Mouse (Mus musculus) forebrain, postnatal 0 days (tissue): ENCODE data around the gene Sertad2. TPM values are rescaled to one million over a fixed set of nuclear protein-coding genes. Genes with fewer than 3 reads are reported as not detected.
A peak's percentile ranks its signal among the peaks of the same experiment; 100 is the strongest.

Experiments used
- ATAC-seq: fragments of 200-750 bp; cut with Nextera tagmentation; 2 replicates; pipeline ENCODE4 v1.8.0; 2017; ENCODE audit warnings: mild to moderate bottlenecking, moderate library complexity
- DNase-seq: peaks from one replicate; pipeline ENCODE4 v3.0.0-alpha.2; 2015
- H3K27ac ChIP-seq: fragments of 300-500 bp; sonication (generic); 2 replicates; pipeline ENCODE4 v1.5.1; 2014; ENCODE audit warnings: low read depth, mild to moderate bottlenecking, antibody characterized with exemption, low read length, moderate library complexity, mixed read lengths
- H3K27me3 ChIP-seq: fragments of 300-500 bp; sonication (generic); 2 replicates; pipeline ENCODE4 v1.6.1; 2014; ENCODE audit warnings: mild to moderate bottlenecking, low read length, mixed read lengths; ENCODE audit not compliant: insufficient read depth
- H3K36me3 ChIP-seq: fragments of 300-500 bp; sonication (generic); 2 replicates; pipeline ENCODE4 v1.6.1; 2014; ENCODE audit warnings: mild to moderate bottlenecking, moderate library complexity; ENCODE audit not compliant: insufficient read depth
- H3K4me1 ChIP-seq: fragments of 300-500 bp; sonication (generic); 2 replicates; pipeline ENCODE4 v1.6.1; 2014; ENCODE audit warnings: antibody characterized with exemption; ENCODE audit not compliant: insufficient read depth
- H3K4me2 ChIP-seq: fragments of 300-500 bp; sonication (generic); 2 replicates; pipeline ENCODE4 v1.6.1; 2014; ENCODE audit warnings: low read depth, mild to moderate bottlenecking, moderate library complexity
- H3K4me3 ChIP-seq: fragments of 300-500 bp; sonication (generic); 2 replicates; pipeline ENCODE4 v1.5.1; 2014; ENCODE audit warnings: low read depth, low read length, mixed read lengths
- H3K9ac ChIP-seq: fragments of 300-500 bp; sonication (generic); 2 replicates; pipeline ENCODE4 v1.6.1; 2014; ENCODE audit warnings: mild to moderate bottlenecking
- H3K9me3 ChIP-seq: fragments of 300-500 bp; sonication (generic); 2 replicates; pipeline ENCODE4 v1.6.1; 2016; ENCODE audit warnings: low read length
- CTCF ChIP-seq: sonication (generic); IDR thresholded peaks from 2 replicates; pipeline ENCODE4 v1.5.1; 2016; ENCODE audit warnings: antibody characterized with exemption, control low read depth, low read depth
- WGBS: fragments of 180-500 bp; shearing (Covaris S2); extraction: QIAGEN DNeasy Blood & Tissue Kit; methylation state at CpG from one replicate; pipeline ENCODE4 v1.1.7; 2014; 5-methylcytosine and 5-hydroxymethylcytosine counted together
- polyA plus RNA-seq: library from polyadenylated mRNA; unstranded; fragments of >200 nt; fragmentation: Nextera tagmentation; extraction: Ambion mirVana; gene quantifications from 2 replicates; pipeline ENCODE4 v1.2.1, GENCODE M21; 2015
- total RNA-seq: library from RNA; depleted of rRNA; stranded (reverse); fragments of >200 nt; gene quantifications from 2 replicates; pipeline ENCODE4 v1.2.3, GENCODE M21; 2014

Sertad2 gene
- total and polyA plus RNA-seq, 2 experiments from 2014 or later: 14.8 to 38.3 TPM

DNA sequence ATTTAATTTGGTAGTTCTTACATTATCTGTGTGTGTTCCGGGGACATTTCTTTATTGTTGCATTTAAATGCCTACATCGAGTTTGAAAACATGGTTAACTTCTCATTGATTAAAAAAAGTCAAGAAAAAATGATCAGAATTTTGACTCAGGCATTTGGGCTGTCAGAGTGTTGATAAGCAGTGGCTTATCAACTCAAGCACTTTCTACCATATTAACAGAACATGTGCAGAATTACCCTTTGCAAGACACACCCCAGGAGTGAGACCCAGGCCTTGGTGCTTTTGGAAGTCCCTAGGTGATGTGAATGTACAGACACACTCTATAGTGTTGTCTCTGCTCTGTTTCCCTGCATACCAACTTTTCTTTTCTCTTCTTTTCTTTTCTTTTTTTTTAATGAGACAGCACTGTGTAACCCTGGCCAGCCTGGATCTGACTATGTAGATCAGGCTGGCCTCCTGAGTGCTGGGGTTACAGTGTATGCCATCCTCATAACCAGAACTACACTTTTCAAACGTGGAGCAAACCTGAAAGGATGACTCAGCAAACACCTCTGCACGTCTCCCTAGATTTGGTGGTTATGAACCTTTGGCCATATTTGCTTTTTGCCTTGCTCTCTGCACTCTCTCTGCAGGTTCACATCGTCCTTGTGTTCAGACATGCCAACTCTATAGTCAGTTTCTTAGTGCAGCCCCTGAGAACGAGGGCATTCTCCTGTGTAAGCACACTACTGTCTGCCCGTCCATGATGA, 13.3 kb downstream of the Sertad2 start:
- Histone ChIP-seq H3K4me1 (no peaks in the 10 kb centered on the region), H3K4me3 (no peak overlapping the region), H3K9ac (no peak overlapping the region), H3K9me3 (no peaks in the 10 kb centered on the region), H3K27ac (no peak overlapping the region), H3K4me2 (no peak overlapping the region), H3K36me3 (no peaks in the 10 kb centered on the region), H3K27me3 (no peaks in the 10 kb centered on the region)
- no peak for ATAC-seq
- no peak for TF ChIP-seq CTCF
- no peak for DNase-seq
- WGBS: 83% methylated on average over 7 of the region's 7 CpGs

DNA sequence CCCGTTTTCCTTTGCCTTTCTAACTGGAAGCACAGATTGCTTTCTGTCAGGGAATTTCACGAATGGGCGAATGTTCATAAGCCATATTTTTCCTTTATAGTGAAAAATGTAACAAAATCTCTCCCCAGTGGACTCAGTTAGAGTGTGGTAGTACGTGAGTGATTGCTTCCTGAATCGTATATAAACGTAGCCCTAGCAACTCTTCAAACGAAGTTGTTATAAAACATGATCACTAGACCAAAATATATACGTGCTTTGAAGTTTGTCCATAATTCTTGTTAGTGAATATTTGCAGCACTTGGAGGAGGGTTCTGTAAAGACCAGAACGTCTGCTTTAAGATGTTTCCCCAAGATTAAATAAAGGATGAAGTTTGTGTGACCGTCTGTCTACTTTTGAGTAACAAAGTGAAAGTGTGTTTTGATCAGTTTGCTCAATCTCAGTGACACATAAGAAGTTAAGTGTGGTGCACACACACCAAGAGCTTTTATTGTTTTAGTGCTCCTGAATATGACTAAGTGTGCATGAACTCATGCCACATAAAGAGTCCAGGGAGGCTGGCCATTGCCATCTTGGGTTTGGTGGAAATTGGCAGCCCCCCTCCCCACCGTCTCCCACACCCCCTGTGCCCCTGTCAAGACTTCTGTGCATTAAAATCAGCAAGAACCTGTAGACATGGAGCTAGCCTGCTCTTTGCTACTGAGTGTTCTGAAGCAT, 16.3 kb downstream of the Sertad2 start:
- Histone ChIP-seq H3K27ac (no peak overlapping the region), H3K4me2 (no peak overlapping the region), H3K9ac (no peak overlapping the region), H3K4me3 (no peak overlapping the region), H3K36me3 (no peaks in the 10 kb centered on the region), H3K27me3 (no peaks in the 10 kb centered on the region), H3K9me3 (no peaks in the 10 kb centered on the region), H3K4me1 (no peaks in the 10 kb centered on the region)
- TF ChIP-seq CTCF: no peak
- ATAC-seq (no peak), DNase-seq (no peak)
- WGBS: 67% methylated on average over 11 of the region's 11 CpGs

DNA sequence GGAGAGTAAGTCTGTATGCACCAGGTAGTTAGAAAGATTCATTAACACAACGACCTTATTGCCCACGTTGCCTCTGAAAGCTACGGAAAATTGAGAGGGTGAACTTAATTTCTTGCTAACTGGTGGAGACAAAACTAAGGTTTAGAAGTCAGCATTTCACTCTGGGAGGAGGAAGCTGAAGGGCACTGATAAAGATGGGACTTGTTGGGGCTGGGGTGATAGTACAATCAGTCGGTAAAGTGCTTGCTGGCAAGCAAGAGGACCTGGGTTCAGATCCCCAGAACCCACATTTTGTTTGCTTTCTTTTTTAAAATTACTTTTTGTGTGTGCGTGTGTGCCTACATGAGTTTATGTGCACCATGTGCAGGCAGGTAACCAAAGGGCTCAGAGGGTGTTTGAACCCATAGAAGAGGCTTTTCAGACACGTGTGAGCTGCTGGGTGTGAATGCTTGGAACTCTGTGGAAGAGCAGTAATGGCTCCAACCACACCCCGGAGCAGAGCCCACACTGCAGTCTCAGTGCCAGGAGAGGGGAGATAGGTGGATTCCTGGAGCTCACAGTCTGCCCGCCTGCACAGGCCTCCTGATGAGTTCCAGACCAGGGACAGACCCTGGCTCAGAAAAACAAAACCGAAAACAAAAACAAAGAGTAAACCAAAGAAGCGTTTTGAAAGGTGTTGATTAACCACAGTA, 17.0 kb downstream of the Sertad2 start:
- Histone ChIP-seq H3K36me3 (no peaks in the 10 kb centered on the region), H3K9ac (no peak overlapping the region), H3K4me3 (no peak overlapping the region), H3K27me3 (no peaks in the 10 kb centered on the region), H3K4me1 (no peaks in the 10 kb centered on the region), H3K27ac (no peak overlapping the region), H3K9me3 (no peaks in the 10 kb centered on the region), H3K4me2 (no peak overlapping the region)
- DNase-seq (no peak), ATAC-seq (no peak)
- 70% methylated on average over 10 of the region's 10 CpGs for WGBS
- TF ChIP-seq CTCF: no peak

DNA sequence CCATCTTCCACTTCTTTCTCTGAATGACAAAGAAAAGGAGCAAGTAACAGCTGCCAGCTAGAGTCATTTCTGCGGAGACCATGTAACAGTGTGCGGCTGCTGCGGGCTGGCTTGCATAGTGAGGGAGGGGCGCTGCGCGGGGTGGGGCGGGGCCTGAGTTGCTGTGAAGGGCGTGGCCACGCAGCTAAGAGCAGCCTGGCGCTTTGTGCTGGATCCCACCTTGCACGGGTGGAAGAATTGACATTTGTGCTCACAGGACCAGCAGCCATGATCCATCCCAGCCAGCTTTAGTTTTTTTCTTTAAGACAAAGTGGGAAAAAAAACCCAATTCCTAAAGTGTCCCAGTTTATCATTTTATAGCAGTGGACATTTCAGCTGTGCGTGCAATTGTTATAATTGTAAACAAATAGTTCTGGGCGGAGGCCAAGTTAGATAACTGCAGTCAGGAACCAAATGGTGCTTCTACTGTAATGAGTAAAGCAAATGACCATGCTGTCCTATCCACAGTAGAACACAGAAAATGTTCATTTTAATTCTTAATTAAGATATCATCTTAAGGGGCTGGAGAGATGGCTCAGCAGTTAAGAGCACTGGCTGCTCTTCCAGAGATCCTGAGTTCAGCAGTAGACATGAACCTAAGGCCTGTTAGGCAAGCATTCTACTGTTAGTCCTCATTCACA, 18.4 kb downstream of the Sertad2 start:
- ATAC-seq: peak; percentile 97
- TF ChIP-seq CTCF: no peak
- Histone ChIP-seq H3K9ac (peak overlapping the region; percentile 33), H3K36me3 (no peaks in the 10 kb centered on the region), H3K27ac (no peak overlapping the region), H3K4me3 (peak overlapping the region; percentile 28), H3K27me3 (no peaks in the 10 kb centered on the region), H3K9me3 (no peaks in the 10 kb centered on the region), H3K4me1 (no peaks in the 10 kb centered on the region), H3K4me2 (peak overlapping the region; percentile 52)
- 4% methylated on average over 13 of the region's 13 CpGs for WGBS
- DNase-seq: peak; percentile 78

DNA sequence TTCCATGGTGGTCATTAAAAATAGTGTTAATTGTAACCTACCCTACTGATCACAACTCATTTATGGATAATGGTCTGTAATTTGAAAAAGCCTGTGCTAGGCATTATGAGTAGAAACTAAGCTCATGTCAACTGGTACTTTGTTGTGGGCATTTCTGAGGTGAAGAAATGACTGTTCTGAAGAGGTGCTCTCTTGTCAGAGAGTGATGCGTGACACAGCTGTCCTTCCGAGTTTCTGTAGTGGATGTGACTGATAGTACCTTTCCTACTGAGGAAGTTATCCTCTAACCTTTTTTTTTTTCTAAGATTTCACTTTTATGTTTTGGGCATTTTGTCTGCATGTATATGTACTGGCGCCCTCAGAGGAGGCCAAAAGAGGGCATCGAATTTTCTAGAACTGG, 22.0 kb downstream of the Sertad2 start:
- Histone ChIP-seq H3K27ac (no peak overlapping the region), H3K4me3 (no peak overlapping the region), H3K36me3 (no peaks in the 10 kb centered on the region), H3K27me3 (no peaks in the 10 kb centered on the region), H3K9ac (no peak overlapping the region), H3K4me2 (no peak overlapping the region), H3K4me1 (no peaks in the 10 kb centered on the region), H3K9me3 (no peaks in the 10 kb centered on the region)
- DNase-seq (no peak), ATAC-seq (no peak)
- TF ChIP-seq CTCF: no peak
- 91% methylated on average over 4 of the region's 4 CpGs for WGBS

DNA sequence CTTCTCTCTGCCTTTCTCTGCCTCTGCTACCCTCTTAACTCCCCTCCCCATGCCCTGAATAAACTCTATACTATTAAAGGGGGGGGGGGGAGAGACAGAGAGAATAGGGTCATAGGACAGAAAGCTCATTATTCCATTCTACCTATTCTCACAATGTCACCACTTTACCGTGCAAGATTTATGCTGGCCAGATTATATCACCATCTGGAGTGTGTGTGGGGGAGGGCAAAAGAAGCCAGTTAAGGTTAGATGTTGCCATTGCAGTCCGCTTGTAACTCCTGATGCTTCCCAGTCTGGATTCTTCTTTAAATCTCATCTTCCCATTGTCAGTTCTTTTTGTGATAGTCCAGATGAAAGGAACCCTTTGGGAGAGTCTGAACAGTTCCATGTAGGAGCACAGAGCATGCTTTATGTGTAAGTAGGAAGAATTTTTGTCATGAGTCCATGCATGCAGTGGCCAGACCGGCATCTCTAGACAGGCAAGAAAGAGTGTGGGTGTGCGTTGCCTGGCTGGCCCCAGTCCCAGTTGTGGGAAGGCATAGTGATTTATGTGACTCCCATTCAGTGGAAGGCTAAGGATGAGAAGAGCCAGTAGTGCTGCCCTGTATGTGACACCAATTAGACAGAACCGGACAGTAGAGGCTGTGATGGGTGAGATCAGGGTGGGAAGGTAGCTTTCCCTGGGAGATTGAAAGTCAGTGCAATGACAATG, 28.8 kb downstream of the Sertad2 start:
- Histone ChIP-seq H3K4me3 (no peak overlapping the region), H3K9me3 (no peaks in the 10 kb centered on the region), H3K9ac (no peak overlapping the region), H3K36me3 (no peaks in the 10 kb centered on the region), H3K27ac (no peak overlapping the region), H3K4me1 (no peaks in the 10 kb centered on the region), H3K27me3 (no peaks in the 10 kb centered on the region), H3K4me2 (no peak overlapping the region)
- no peak for TF ChIP-seq CTCF
- 59% methylated on average over 5 of the region's 5 CpGs for WGBS
- ATAC-seq: no peak
- no peak for DNase-seq
